Mouse (Mus musculus): ENCODE results near the gene Sh2d1a.

Gene Sh2d1a

GRCm38 (mm10) chrX:42502291-42503043 lies at the start of gene Sh2d1a:
Gene Sh2d1a (plus strand): TSS chrX:42502453.
- DNase-seq (ENCODE audit: low spot score): no peak

- DNase-seq (ENCODE audit: low spot score): no peak
Measured at GRCm38 (mm10) chrX:42453001-42453400, 49.3 kb upstream of the Sh2d1a start.

GRCm38 (mm10) chrX:42454533-42454932 lies 47.7 kb upstream of the Sh2d1a start:
- DNase-seq (ENCODE audit: low spot score): no peak

- DNase-seq (ENCODE audit: low spot score): no peak
Measured at GRCm38 (mm10) chrX:42489446-42489845, 12.8 kb upstream of the Sh2d1a start, which contains the start of gene Tex13c2. Gene Tex13c2 (plus strand): TSS chrX:42489691.

GRCm38 (mm10) chrX:42490336-42490735 lies 11.9 kb upstream of the Sh2d1a start:
- no peak for DNase-seq (ENCODE audit: low spot score)

GRCm38 (mm10) chrX:42500538-42500937 lies 1.7 kb upstream of the Sh2d1a start:
- DNase-seq (ENCODE audit: low spot score): no peak

- no peak for DNase-seq (ENCODE audit: low spot score)
Measured at GRCm38 (mm10) chrX:42511105-42511504, 8.9 kb downstream of the Sh2d1a start.

- peak; percentile 22 for DNase-seq (ENCODE audit: low spot score)
Measured at GRCm38 (mm10) chrX:42512567-42512966, 10.3 kb downstream of the Sh2d1a start.

GRCm38 (mm10) chrX:42522868-42523267 lies 20.6 kb downstream of the Sh2d1a start:
- DNase-seq (ENCODE audit: low spot score): no peak

- DNase-seq (ENCODE audit: low spot score): no peak
Measured at GRCm38 (mm10) chrX:42530703-42531102, 28.4 kb downstream of the Sh2d1a start.

GRCm38 (mm10) chrX:42540030-42540755 lies 37.9 kb downstream of the Sh2d1a start:
- no peak for DNase-seq (ENCODE audit: low spot score)

- DNase-seq (ENCODE audit: low spot score): peak; percentile 83
Measured at GRCm38 (mm10) chrX:42540756-42541053, 38.5 kb downstream of the Sh2d1a start.

- DNase-seq (ENCODE audit: low spot score): no peak
Measured at GRCm38 (mm10) chrX:42545076-42545475, 42.8 kb downstream of the Sh2d1a start.

- DNase-seq (ENCODE audit: low spot score): no peak
Measured at GRCm38 (mm10) chrX:42548513-42548912, 46.3 kb downstream of the Sh2d1a start.

GRCm38 (mm10) chrX:42557284-42557683 lies 55.0 kb downstream of the Sh2d1a start:
- peak; percentile 45 for DNase-seq (ENCODE audit: low spot score)

GRCm38 (mm10) chrX:42558683-42559082 lies 56.4 kb downstream of the Sh2d1a start:
- no peak for DNase-seq (ENCODE audit: low spot score)

Data from embryo, embryonic 10 days (tissue).